In the genomic region with DNA sequence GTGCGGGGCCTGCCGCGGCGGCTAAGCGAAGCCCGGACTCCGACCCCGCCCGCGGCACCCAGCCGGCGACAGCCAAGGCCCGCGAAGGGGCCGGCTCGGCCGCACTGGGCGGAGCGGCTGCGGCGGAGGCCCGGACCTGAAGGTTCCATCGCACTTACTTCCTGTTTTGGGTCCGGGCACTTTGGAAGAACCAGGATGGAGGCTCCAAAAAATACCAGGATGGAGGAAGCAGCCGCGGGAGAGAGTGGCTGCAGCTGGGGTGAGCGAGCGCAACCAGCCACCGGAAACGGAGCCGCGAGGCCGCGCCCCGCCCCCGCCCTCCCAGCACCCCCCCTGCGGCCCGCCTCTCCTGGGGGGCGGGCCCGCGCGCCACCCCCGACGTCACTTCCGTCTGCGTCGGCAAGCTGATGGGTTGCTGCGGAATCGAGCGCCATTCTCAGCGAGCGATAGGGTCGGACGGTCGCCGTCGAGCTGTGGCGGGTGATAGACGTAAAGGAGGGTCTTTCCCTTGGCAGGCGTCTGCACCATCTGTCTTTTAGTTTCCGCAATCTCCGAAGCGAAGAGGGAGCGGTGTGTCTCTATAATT, we compare ENCODE assay signal across 8 mouse cellular contexts. TPM values are rescaled to one million over a fixed set of nuclear protein-coding genes. Genes with fewer than 3 reads are reported as not detected.
A peak's percentile ranks its signal among the peaks of the same experiment; 100 is the strongest.
DNase-seq lines count a peak whose midpoint lies in the region; ATAC-seq and TF ChIP-seq lines count a peak whose summit lies in the region.

A gene (minus strand): TSS at position 321 of the 586 bp plus-strand sequence.

- peak within 1 kb of the TSS; percentile 91 for H3K9ac ChIP-seq in heart, embryonic 12.5 days
- peak within 1 kb of the TSS; percentile 100 for H3K9ac ChIP-seq in kidney, postnatal 0 days (ENCODE audit: low read depth, low read length)
- H3K9ac ChIP-seq in liver, embryonic 11.5 days (ENCODE audit: low read depth, low read length): peak within 1 kb of the TSS; percentile 90
- H3K9ac ChIP-seq in stomach, embryonic 14.5 days (replicated peaks; ENCODE audit: low read depth, low read length): peak within 1 kb of the TSS; percentile 99

- H3K27me3 ChIP-seq in heart, embryonic 12.5 days (replicated peaks): no peaks in the 10 kb centered on the region
- H3K27me3 ChIP-seq in kidney, postnatal 0 days (ENCODE audit: insufficient read depth, low read length): no peaks in the 10 kb centered on the region
- no peaks in the 10 kb centered on the region for H3K27me3 ChIP-seq in liver, embryonic 11.5 days (replicated peaks; ENCODE audit: control insufficient read depth, insufficient read depth, low read length)
- H3K27me3 ChIP-seq in stomach, embryonic 14.5 days (ENCODE audit: control insufficient read depth, insufficient read depth, low read length): no peaks in the 10 kb centered on the region

- no peaks in the 10 kb centered on the region for H3K36me3 ChIP-seq in heart, embryonic 12.5 days
- no peaks in the 10 kb centered on the region for H3K36me3 ChIP-seq in kidney, postnatal 0 days (ENCODE audit: insufficient read depth, low read length)
- peaks cover 6% of the 10 kb centered on the region; the same call in 1 of the 2 replicates for H3K36me3 ChIP-seq in liver, embryonic 11.5 days (ENCODE audit: control insufficient read depth, insufficient read depth, low read length)
- H3K36me3 ChIP-seq in stomach, embryonic 14.5 days (ENCODE audit: control insufficient read depth, insufficient read depth, low read length): no peaks in the 10 kb centered on the region

- peak within 1 kb of the TSS; percentile 80 for H3K4me2 ChIP-seq in heart, embryonic 12.5 days
- peak within 1 kb of the TSS; percentile 55 for H3K4me2 ChIP-seq in kidney, postnatal 0 days (ENCODE audit: low read length)
- peak within 1 kb of the TSS; percentile 89 for H3K4me2 ChIP-seq in liver, embryonic 11.5 days
- H3K4me2 ChIP-seq in stomach, embryonic 14.5 days (replicated peaks; ENCODE audit: low read depth, low read length): peak within 1 kb of the TSS; percentile 74

- peak; percentile 94 for DNase-seq in CD4-positive helper T cell, adult 2 months (ENCODE audit: low read depth, low spot score)
- DNase-seq in brain, embryonic 18.5 days (ENCODE audit: low read depth, low spot score): peak; percentile 87
- DNase-seq in kidney, postnatal 0 days (ENCODE audit: low spot score): peak; percentile 97
- DNase-seq in liver, embryonic 11.5 days (ENCODE audit: low spot score): peak; percentile 92
- DNase-seq in naive thymus-derived CD4-positive, alpha-beta T cell, adult 2 months (ENCODE audit: low read depth): peak; percentile 93

- peaks cover 17% of the 10 kb centered on the region for H3K4me1 ChIP-seq in heart, embryonic 12.5 days (replicated peaks)
- no peaks in the 10 kb centered on the region; the same call in 1 of the 2 replicates for H3K4me1 ChIP-seq in kidney, postnatal 0 days (replicated peaks; ENCODE audit: insufficient read depth, low read length)
- peaks cover 12% of the 10 kb centered on the region for H3K4me1 ChIP-seq in liver, embryonic 11.5 days (replicated peaks; ENCODE audit: control insufficient read depth, insufficient read depth, low read length)
- 0 out of 2 replicates have a peak, but pooled peaks cover 4% of the 10 kb centered on the region for H3K4me1 ChIP-seq in stomach, embryonic 14.5 days (ENCODE audit: control insufficient read depth, insufficient read depth, low read length)

- peak within 1 kb of the TSS; percentile 86 for H3K4me3 ChIP-seq in heart, embryonic 12.5 days
- peak within 1 kb of the TSS; percentile 95 for H3K4me3 ChIP-seq in kidney, postnatal 0 days (replicated peaks; ENCODE audit: low read depth, low read length)
- peak within 1 kb of the TSS; percentile 99 for H3K4me3 ChIP-seq in liver, embryonic 11.5 days (ENCODE audit: low read depth, low read length)
- peak within 1 kb of the TSS; percentile 90 for H3K4me3 ChIP-seq in stomach, embryonic 14.5 days (ENCODE audit: low read depth, low read length)

- no peak for TF ChIP-seq CTCF in kidney, postnatal 0 days (IDR thresholded peaks at IDR 0.05; ENCODE audit: low read depth)

- H3K9me3 ChIP-seq in heart, embryonic 12.5 days (replicated peaks): no peaks in the 10 kb centered on the region
- H3K9me3 ChIP-seq in kidney, postnatal 0 days (replicated peaks; ENCODE audit: low read length): no peaks in the 10 kb centered on the region
- H3K9me3 ChIP-seq in liver, embryonic 11.5 days (ENCODE audit: control insufficient read depth, low read length): no peaks in the 10 kb centered on the region
- no peaks in the 10 kb centered on the region for H3K9me3 ChIP-seq in stomach, embryonic 14.5 days (ENCODE audit: control insufficient read depth, low read depth, low read length)

- under 1% methylated on average over 63 of the region's 64 CpGs for WGBS in heart, embryonic 12.5 days
- 1% methylated on average over 57 of the region's 64 CpGs for WGBS in kidney, postnatal 0 days
- under 1% methylated on average over 64 of the region's 64 CpGs for WGBS in liver, embryonic 11.5 days
- 1% methylated on average over 60 of the region's 64 CpGs for WGBS in stomach, embryonic 14.5 days

- ATAC-seq in erythroid progenitor cell, adult 5-6 weeks (replicated peaks; ENCODE audit: low FRiP score, poor library complexity, severe bottlenecking): peak; percentile 98
- peak; percentile 96 for ATAC-seq in heart, embryonic 12.5 days (ENCODE audit: insufficient number of reproducible peaks, low FRiP score)
- ATAC-seq in kidney, postnatal 0 days (replicated peaks; ENCODE audit: low FRiP score, low read depth): peak; percentile 97
- peak; percentile 94 for ATAC-seq in liver, embryonic 11.5 days (replicated peaks; ENCODE audit: low FRiP score)
- ATAC-seq in stomach, embryonic 14.5 days (ENCODE audit: insufficient number of reproducible peaks, insufficient read depth, low FRiP score, low read depth): peak; percentile 97

- H3K27ac ChIP-seq in heart, embryonic 12.5 days (ENCODE audit: poor library complexity, severe bottlenecking): peak within 1 kb of the TSS; percentile 100
- peak within 1 kb of the TSS; percentile 100 for H3K27ac ChIP-seq in kidney, postnatal 0 days
- peak within 1 kb of the TSS; percentile 94 for H3K27ac ChIP-seq in liver, embryonic 11.5 days (ENCODE audit: low read depth, low read length)
- H3K27ac ChIP-seq in stomach, embryonic 14.5 days (ENCODE audit: low read length): peak within 1 kb of the TSS; percentile 100

RNA-seq across cellular contexts. Expression of the gene that starts here (rescaled TPM):
- 32.8 and 39.0 TPM in 2 replicates for total RNA-seq in erythroid progenitor cell, adult 5-6 weeks (2015; ENCODE audit: low replicate concordance)
- total RNA-seq in erythroid progenitor cell, adult 5-6 weeks (2017; ENCODE audit: low replicate concordance): 27.2 and 47.4 TPM in 2 replicates
- 37.6 and 39.4 TPM in 2 replicates for polyA plus RNA-seq in heart, embryonic 12.5 days (2016; fragmentation: Nextera tagmentation; extraction: Ambion mirVana)
- 25.1 and 26.0 TPM in 2 replicates for polyA plus RNA-seq in kidney, postnatal 0 days (2015; fragmentation: Nextera tagmentation; extraction: Ambion mirVana)
- polyA plus RNA-seq in liver, embryonic 11.5 days (2014; fragmentation: Nextera tagmentation; extraction: Ambion mirVana): 32.8 and 34.5 TPM in 2 replicates
- 54.7 and 60.4 TPM in 2 replicates for polyA plus RNA-seq in stomach, embryonic 14.5 days (2014; fragmentation: Nextera tagmentation; extraction: Ambion mirVana)

Comparison
In these comparisons a context has a peak if more than half of its experiments do, and no peak if none do; other contexts are left out.
1. Peak in every context shown above with its lines: DNase-seq, ATAC-seq, H3K4me3 ChIP-seq and H3K27ac ChIP-seq.